Mouse (Mus musculus): ENCODE data around the gene Tomm20. TPM values are rescaled to one million over a fixed set of nuclear protein-coding genes. Genes with fewer than 3 reads are reported as not detected.

The Tomm20 gene
- polyA plus RNA-seq, 1 experiment = 327 TPM

- TF ChIP-seq MAX (IDR thresholded peaks at IDR 0.05; ENCODE audit: low read depth) = no peak
- no peak for TF ChIP-seq SRF (IDR thresholded peaks at IDR 0.05; ENCODE audit: control insufficient read depth, insufficient read length, low read depth)
- TF ChIP-seq MYOD1 (IDR thresholded peaks at IDR 0.05; ENCODE audit: control insufficient read depth in 1 of 3, insufficient read length in 2 of 3, low read depth in 2 of 3) = no peak
- TF ChIP-seq TCF12 (IDR thresholded peaks at IDR 0.05; ENCODE audit: insufficient read depth, poor library complexity, severe bottlenecking) = no peak
- no peak for TF ChIP-seq POLR2AphosphoS2 (IDR thresholded peaks at IDR 0.05; ENCODE audit: insufficient read length, low read depth)
- no peak for TF ChIP-seq TCF3 (IDR thresholded peaks at IDR 0.05; ENCODE audit: insufficient read length, low read depth)
- TF ChIP-seq USF1 (IDR thresholded peaks at IDR 0.05; ENCODE audit: low read depth) = no peak
- no peak for TF ChIP-seq REST (IDR thresholded peaks at IDR 0.05; ENCODE audit: insufficient read depth, insufficient read length)
- TF ChIP-seq MYOG (IDR thresholded peaks at IDR 0.05; ENCODE audit: control insufficient read depth in 1 of 3, insufficient read depth in 1 of 3, insufficient read length in 2 of 3, low read depth in 2 of 3) = no peak
- TF ChIP-seq E2F4 (IDR thresholded peaks at IDR 0.05; ENCODE audit: insufficient read depth) = no peak
- TF ChIP-seq POLR2A (IDR thresholded peaks at IDR 0.05; ENCODE audit: insufficient read length, low read depth) = no peak
- TF ChIP-seq CEBPB (IDR thresholded peaks at IDR 0.05; ENCODE audit: insufficient read depth, poor library complexity, severe bottlenecking) = no peak
- H3K27me3 ChIP-seq (ENCODE audit: control insufficient read depth, insufficient read depth, insufficient read length) = no peaks in the 10 kb centered on the region
- no peaks in the 10 kb centered on the region for H3K79me2 ChIP-seq (ENCODE audit: control insufficient read depth, insufficient read depth)
- no peaks in the 10 kb centered on the region for H3K36me3 ChIP-seq (ENCODE audit: control insufficient read depth, insufficient read depth)
- no peak overlapping the region for H3K4me2 ChIP-seq (ENCODE audit: low read depth)
- no peak overlapping the region for H3ac ChIP-seq (ENCODE audit: control insufficient read depth, insufficient read length)
- H3K4me3 ChIP-seq = no peak overlapping the region
These were observed 41.7 kb downstream of the Tomm20 start for GRCm38 (mm10) chr8:126903927-126904326.

- TF ChIP-seq MAX (IDR thresholded peaks at IDR 0.05; ENCODE audit: low read depth) (no peak), CEBPB (IDR thresholded peaks at IDR 0.05; ENCODE audit: insufficient read depth, poor library complexity, severe bottlenecking) (no peak), MYOD1 (IDR thresholded peaks at IDR 0.05; ENCODE audit: control insufficient read depth in 1 of 3, insufficient read length in 2 of 3, low read depth in 2 of 3) (peak in 2 of 3 experiments; percentile 52 to 57), MYOG (IDR thresholded peaks at IDR 0.05; ENCODE audit: control insufficient read depth in 1 of 3, insufficient read depth in 1 of 3, insufficient read length in 2 of 3, low read depth in 2 of 3) (peak in 2 of 3 experiments; percentile 21 to 63), E2F4 (IDR thresholded peaks at IDR 0.05; ENCODE audit: insufficient read depth) (no peak), SRF (IDR thresholded peaks at IDR 0.05; ENCODE audit: control insufficient read depth, insufficient read length, low read depth) (no peak), POLR2A (IDR thresholded peaks at IDR 0.05; ENCODE audit: insufficient read length, low read depth) (no peak), USF1 (IDR thresholded peaks at IDR 0.05; ENCODE audit: low read depth) (no peak)
- H3K79me2 ChIP-seq (ENCODE audit: control insufficient read depth, insufficient read depth) = no peaks in the 10 kb centered on the region
- H3K4me3 ChIP-seq = no peak overlapping the region
- H3K27me3 ChIP-seq (ENCODE audit: control insufficient read depth, insufficient read depth, insufficient read length) = no peaks in the 10 kb centered on the region
- no peak overlapping the region for H3ac ChIP-seq (ENCODE audit: control insufficient read depth, insufficient read length)
- no peaks in the 10 kb centered on the region for H3K36me3 ChIP-seq (ENCODE audit: control insufficient read depth, insufficient read depth)
- peak overlapping the region; percentile 3 for H3K4me2 ChIP-seq (ENCODE audit: low read depth)
These were observed 42.3 kb downstream of the Tomm20 start for GRCm38 (mm10) chr8:126903224-126903895.

GRCm38 (mm10) chr8:126901612-126902011, 44.0 kb downstream of the Tomm20 start:
- Histone ChIP-seq H3ac (ENCODE audit: control insufficient read depth, insufficient read length) (no peak overlapping the region), H3K27me3 (ENCODE audit: control insufficient read depth, insufficient read depth, insufficient read length) (no peaks in the 10 kb centered on the region), H3K4me3 (no peak overlapping the region), H3K36me3 (ENCODE audit: control insufficient read depth, insufficient read depth) (no peaks in the 10 kb centered on the region), H3K79me2 (ENCODE audit: control insufficient read depth, insufficient read depth) (no peaks in the 10 kb centered on the region), H3K4me2 (ENCODE audit: low read depth) (no peak overlapping the region)
- no peak for TF ChIP-seq E2F4 (IDR thresholded peaks at IDR 0.05; ENCODE audit: insufficient read depth)
- TF ChIP-seq USF1 (IDR thresholded peaks at IDR 0.05; ENCODE audit: low read depth) = no peak
- no peak for TF ChIP-seq TCF12 (IDR thresholded peaks at IDR 0.05; ENCODE audit: insufficient read depth, poor library complexity, severe bottlenecking)
- no peak for TF ChIP-seq REST (IDR thresholded peaks at IDR 0.05; ENCODE audit: insufficient read depth, insufficient read length)
- no peak for TF ChIP-seq POLR2AphosphoS2 (IDR thresholded peaks at IDR 0.05; ENCODE audit: insufficient read length, low read depth)
- TF ChIP-seq MYOD1 (IDR thresholded peaks at IDR 0.05; ENCODE audit: control insufficient read depth in 1 of 3, insufficient read length in 2 of 3, low read depth in 2 of 3) = no peak
- no peak for TF ChIP-seq TCF3 (IDR thresholded peaks at IDR 0.05; ENCODE audit: insufficient read length, low read depth)
- no peak for TF ChIP-seq CEBPB (IDR thresholded peaks at IDR 0.05; ENCODE audit: insufficient read depth, poor library complexity, severe bottlenecking)
- TF ChIP-seq MYOG (IDR thresholded peaks at IDR 0.05; ENCODE audit: control insufficient read depth in 1 of 3, insufficient read depth in 1 of 3, insufficient read length in 2 of 3, low read depth in 2 of 3) = no peak
- no peak for TF ChIP-seq SRF (IDR thresholded peaks at IDR 0.05; ENCODE audit: control insufficient read depth, insufficient read length, low read depth)
- TF ChIP-seq POLR2A (IDR thresholded peaks at IDR 0.05; ENCODE audit: insufficient read length, low read depth) = no peak

GRCm38 (mm10) chr8:126901049-126901448, 44.6 kb downstream of the Tomm20 start:
- TF ChIP-seq MYOD1 (IDR thresholded peaks at IDR 0.05; ENCODE audit: control insufficient read depth in 1 of 3, insufficient read length in 2 of 3, low read depth in 2 of 3) (peak in 1 of 3 experiments; percentile 25), E2F4 (IDR thresholded peaks at IDR 0.05; ENCODE audit: insufficient read depth) (no peak)
- no peak overlapping the region for H3K4me3 ChIP-seq
- no peak overlapping the region for H3ac ChIP-seq (ENCODE audit: control insufficient read depth, insufficient read length)
- no peaks in the 10 kb centered on the region for H3K27me3 ChIP-seq (ENCODE audit: control insufficient read depth, insufficient read depth, insufficient read length)
- H3K79me2 ChIP-seq (ENCODE audit: control insufficient read depth, insufficient read depth) = no peaks in the 10 kb centered on the region
- no peak overlapping the region for H3K4me2 ChIP-seq (ENCODE audit: low read depth)
- no peaks in the 10 kb centered on the region for H3K36me3 ChIP-seq (ENCODE audit: control insufficient read depth, insufficient read depth)

GRCm38 (mm10) chr8:126895133-126895532, 50.5 kb downstream of the Tomm20 start:
- Histone ChIP-seq H3K4me3 (no peak overlapping the region), H3K27me3 (ENCODE audit: control insufficient read depth, insufficient read depth, insufficient read length) (no peaks in the 10 kb centered on the region), H3K79me2 (ENCODE audit: control insufficient read depth, insufficient read depth) (no peaks in the 10 kb centered on the region), H3K4me2 (ENCODE audit: low read depth) (no peak overlapping the region), H3ac (ENCODE audit: control insufficient read depth, insufficient read length) (no peak overlapping the region), H3K36me3 (ENCODE audit: control insufficient read depth, insufficient read depth) (no peaks in the 10 kb centered on the region)
- TF ChIP-seq TCF12 (IDR thresholded peaks at IDR 0.05; ENCODE audit: insufficient read depth, poor library complexity, severe bottlenecking) = no peak

Data from myocyte (in vitro differentiated cells).